Mouse (Mus musculus) ES-Bruce4 (cell line): ENCODE measurements around the gene Nol10. TPM values are rescaled to one million over a fixed set of nuclear protein-coding genes. Genes with fewer than 3 reads are reported as not detected.

ENCODE experiments used
- H3K27ac ChIP-seq: 2 replicates; pipeline ENCODE4 v1.5.1; 2012; ENCODE audit warnings: low read length, inconsistent platforms; ENCODE audit not compliant: insufficient read depth
- H3K27me3 ChIP-seq: 2 replicates; pipeline ENCODE4 v1.6.1; 2012; ENCODE audit warnings: mild to moderate bottlenecking, low read length, inconsistent platforms; ENCODE audit not compliant: control insufficient read depth, poor library complexity, insufficient read depth, severe bottlenecking
- H3K36me3 ChIP-seq: 2 replicates; pipeline ENCODE4 v1.6.1; 2012; ENCODE audit warnings: inconsistent platforms, mild to moderate bottlenecking, low read length, moderate library complexity; ENCODE audit not compliant: control insufficient read depth, poor library complexity, insufficient read depth, severe bottlenecking
- H3K4me1 ChIP-seq: one replicate; pipeline ENCODE4 v1.8.1; 2011; ENCODE audit warnings: low read length; ENCODE audit not compliant: control insufficient read depth, insufficient read depth
- H3K4me3 ChIP-seq: 2 replicates; pipeline ENCODE4 v1.5.1; 2011; ENCODE audit warnings: low read depth, mild to moderate bottlenecking, low read length
- H3K9ac ChIP-seq: 2 replicates; pipeline ENCODE4 v1.6.1; 2012; ENCODE audit warnings: low read depth, mild to moderate bottlenecking, inconsistent platforms; ENCODE audit not compliant: poor library complexity, severe bottlenecking
- H3K9me3 ChIP-seq: replicated peaks from 2 replicates; pipeline ENCODE4 v1.6.1; 2012; ENCODE audit warnings: mild to moderate bottlenecking, low read length, inconsistent platforms; ENCODE audit not compliant: control insufficient read depth, poor library complexity, insufficient read depth, severe bottlenecking
- CTCF ChIP-seq: IDR thresholded peaks from one replicate; pipeline ENCODE4 v1.8.1; 2011; ENCODE audit warnings: low read depth, low read length
- EP300 ChIP-seq: IDR thresholded peaks from 2 replicates; pipeline ENCODE4 v1.6.1; 2011; ENCODE audit warnings: low read depth, low read length; ENCODE audit not compliant: insufficient read depth
- POLR2A ChIP-seq: IDR thresholded peaks from one replicate; pipeline ENCODE4 v1.8.1; 2011; ENCODE audit warnings: low read length; ENCODE audit not compliant: insufficient read depth
- polyA plus RNA-seq: library from polyadenylated mRNA; stranded (reverse); fragments of >200 nt; gene quantifications from 2 replicates; pipeline ENCODE4 v1.2.4, GENCODE M21; 2011; ENCODE audit warnings: low read depth; ENCODE audit not compliant: missing spikeins, insufficient read depth, insufficient read length

Nol10 gene
- polyA plus RNA-seq, 1 experiment = 61.6 TPM

DNA sequence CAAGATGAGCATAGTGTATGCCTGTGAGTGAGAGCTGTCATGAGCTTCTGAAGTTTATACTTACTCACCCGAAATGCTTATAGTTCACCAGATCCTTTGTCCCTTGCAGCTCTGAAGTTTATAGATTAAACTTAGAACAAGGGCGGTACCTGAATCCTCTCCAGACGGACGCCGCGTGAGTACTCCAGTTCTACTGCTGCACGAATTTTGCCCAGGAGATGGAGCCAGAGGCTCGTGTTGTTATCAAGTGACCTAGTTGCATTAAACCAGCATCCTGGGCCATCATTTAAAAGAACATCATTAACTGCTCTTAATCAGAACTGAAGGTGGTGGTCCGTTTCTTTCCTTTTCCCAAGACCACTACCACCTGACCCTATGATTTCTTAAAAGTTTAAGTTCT, 10.7 kb downstream of the Nol10 start:
- no peak overlapping the region for H3K4me3 ChIP-seq
- H3K4me1 ChIP-seq = no peaks in the 10 kb centered on the region
- no peaks in the 10 kb centered on the region for H3K27me3 ChIP-seq
- no peak overlapping the region for H3K27ac ChIP-seq
- H3K36me3 ChIP-seq = peaks cover 68% of the 10 kb centered on the region
- peaks cover 2% of the 10 kb centered on the region; the same call in 1 of the 2 replicates for H3K9me3 ChIP-seq
- H3K9ac ChIP-seq = no peak overlapping the region
- TF ChIP-seq CTCF (no peak), POLR2A (no peak), EP300 (no peak)

DNA sequence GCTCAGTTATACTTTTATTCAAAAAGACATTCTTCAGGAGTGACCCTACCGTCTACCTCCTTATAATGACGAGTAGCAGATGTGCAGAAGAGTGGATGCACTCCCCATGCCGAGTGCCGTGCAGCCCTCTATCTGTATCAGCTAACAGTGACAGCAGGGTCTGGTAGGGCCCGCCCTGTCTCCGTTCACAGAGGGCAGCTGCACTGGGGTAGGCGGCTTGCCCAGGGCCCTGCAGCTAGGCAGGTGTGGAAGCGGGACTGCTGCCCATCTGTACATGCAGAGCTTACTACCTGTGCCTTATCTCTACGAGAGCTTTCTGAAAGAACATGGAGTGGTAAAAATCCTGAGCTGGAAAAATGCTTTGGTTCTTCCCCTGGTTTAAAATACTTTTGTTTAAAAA, 11.8 kb downstream of the Nol10 start:
- Histone ChIP-seq H3K27ac (no peak overlapping the region), H3K9ac (no peak overlapping the region), H3K4me3 (no peak overlapping the region), H3K9me3 (peaks cover 2% of the 10 kb centered on the region; the same call in 1 of the 2 replicates), H3K4me1 (no peaks in the 10 kb centered on the region), H3K36me3 (peaks cover 72% of the 10 kb centered on the region), H3K27me3 (no peaks in the 10 kb centered on the region)
- no peak for TF ChIP-seq CTCF
- no peak for TF ChIP-seq EP300
- TF ChIP-seq POLR2A = no peak

DNA sequence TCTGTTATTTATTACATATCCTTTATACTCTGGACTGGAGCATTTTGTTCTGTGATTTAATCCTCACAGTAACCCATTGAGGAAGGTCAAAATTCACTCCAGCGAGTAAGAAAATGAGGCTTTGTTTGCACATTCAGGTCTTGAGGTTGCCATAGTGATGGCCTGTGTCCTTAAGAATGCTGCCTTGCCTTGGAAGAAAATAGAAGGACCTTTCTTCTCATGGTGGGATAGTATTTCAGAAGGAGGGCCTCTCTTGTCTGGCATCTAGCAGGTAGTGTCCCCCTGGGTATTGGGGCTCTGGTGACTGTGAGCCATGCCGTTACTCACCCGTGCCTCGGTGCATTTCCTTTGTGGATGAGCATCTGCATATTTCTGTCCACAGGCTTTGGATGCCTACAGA, 12.4 kb downstream of the Nol10 start:
- Histone ChIP-seq H3K36me3 (peaks cover 72% of the 10 kb centered on the region), H3K27ac (no peak overlapping the region), H3K9ac (no peak overlapping the region), H3K4me1 (no peaks in the 10 kb centered on the region), H3K4me3 (no peak overlapping the region), H3K9me3 (peaks cover 2% of the 10 kb centered on the region; the same call in 1 of the 2 replicates), H3K27me3 (no peaks in the 10 kb centered on the region)
- TF ChIP-seq POLR2A (no peak), EP300 (no peak), CTCF (no peak)

DNA sequence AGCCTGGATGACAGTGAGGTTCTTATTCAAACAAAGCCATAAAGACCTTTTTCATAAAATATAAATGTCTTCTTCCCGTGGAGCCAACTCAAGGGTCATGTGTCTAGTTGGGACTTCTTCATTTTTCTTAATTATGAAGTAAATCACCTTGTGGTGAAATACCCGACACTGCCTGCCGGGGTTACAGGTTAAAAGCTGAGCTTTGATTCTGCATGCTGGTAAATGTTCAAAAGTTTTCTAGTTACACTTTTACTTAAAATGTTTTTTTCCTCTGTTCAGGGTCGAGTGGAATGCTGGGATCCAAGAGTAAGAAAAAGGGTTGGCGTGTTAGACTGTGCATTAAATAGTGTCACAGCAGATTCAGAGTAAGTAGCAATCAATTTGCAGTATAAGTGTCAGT, 14.1 kb downstream of the Nol10 start:
- Histone ChIP-seq H3K4me1 (no peaks in the 10 kb centered on the region), H3K4me3 (no peak overlapping the region), H3K9ac (no peak overlapping the region), H3K27me3 (no peaks in the 10 kb centered on the region), H3K36me3 (peaks cover 62% of the 10 kb centered on the region), H3K27ac (no peak overlapping the region), H3K9me3 (peaks cover 2% of the 10 kb centered on the region; the same call in 1 of the 2 replicates)
- TF ChIP-seq POLR2A = no peak
- TF ChIP-seq EP300 = no peak
- TF ChIP-seq CTCF = no peak

- Histone ChIP-seq H3K27me3 (no peaks in the 10 kb centered on the region), H3K9ac (no peak overlapping the region), H3K9me3 (no peaks in the 10 kb centered on the region), H3K4me1 (no peaks in the 10 kb centered on the region), H3K36me3 (peaks cover 55% of the 10 kb centered on the region), H3K4me3 (no peak overlapping the region), H3K27ac (no peak overlapping the region)
- TF ChIP-seq EP300 (peak; percentile 35; the same call in 1 of the 2 replicates), CTCF (peak; percentile 92), POLR2A (no peak)
Measured at GRCm38 (mm10) chr12:17366981-17367380, 18.7 kb downstream of the Nol10 start.

GRCm38 (mm10) chr12:17369111-17369510, 20.9 kb downstream of the Nol10 start:
- no peaks in the 10 kb centered on the region for H3K4me1 ChIP-seq
- no peak for TF ChIP-seq EP300
- TF ChIP-seq CTCF = no peak
- no peak for TF ChIP-seq POLR2A
- H3K4me3 ChIP-seq = no peak overlapping the region
- peaks cover 52% of the 10 kb centered on the region for H3K36me3 ChIP-seq
- no peaks in the 10 kb centered on the region for H3K27me3 ChIP-seq
- no peak overlapping the region for H3K27ac ChIP-seq
- H3K9ac ChIP-seq = no peak overlapping the region
- H3K9me3 ChIP-seq = no peaks in the 10 kb centered on the region
